Comparison of ENCODE assay signal across 9 mouse cellular contexts in the genomic region with DNA sequence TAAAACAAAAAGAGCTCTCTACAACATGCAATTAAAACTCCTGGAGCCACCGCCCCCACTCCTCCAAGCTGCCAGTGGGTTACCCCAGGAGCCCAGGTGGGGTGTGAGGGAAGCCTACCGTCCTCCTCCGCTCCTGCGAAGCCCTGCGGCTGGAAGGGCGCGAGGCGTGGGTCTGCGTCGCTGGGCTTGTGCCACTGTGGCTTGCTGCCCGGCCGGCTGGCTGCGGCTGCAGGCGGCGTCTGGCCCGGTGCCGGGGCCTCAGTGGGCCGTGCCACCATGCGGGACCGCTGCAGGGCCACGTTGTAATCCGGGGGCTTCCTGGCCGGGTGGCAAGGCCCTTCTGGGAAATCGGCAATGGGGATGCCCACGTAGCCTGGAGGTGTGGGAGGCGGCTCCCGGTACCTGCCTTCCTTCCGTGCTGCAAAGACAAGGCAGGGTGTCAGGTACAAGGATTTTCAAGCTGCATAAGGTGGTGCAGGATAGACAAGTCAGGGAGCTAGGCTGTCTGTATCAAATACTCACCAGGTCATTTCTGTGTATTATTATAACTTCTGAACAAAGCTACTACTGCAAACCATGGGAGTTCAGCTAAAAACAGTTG.
DNase-seq lines count a peak whose midpoint lies in the region; ATAC-seq lines count a peak whose summit lies in the region.
"Had no signal": no experiment of that assay in that cellular context is flagged by ENCODE, and none has a peak within 500 bp of the region (broad histone marks: within the 10 kb centered on the region; RNA-seq: fewer than 3 reads in every experiment).

No protein-coding gene starts in this region.

- no peak for DNase-seq in cerebellum, postnatal 4 days (ENCODE audit: low spot score in 2 of 2)
- peak; percentile 29 for DNase-seq in layer of hippocampus, adult 11-12 months (ENCODE audit: low spot score)
- DNase-seq in layer of hippocampus, postnatal 25 days (ENCODE audit: extremely low spot score in 1 of 2, low spot score in 1 of 2): no peak
- peak; percentile 48 to 50 for DNase-seq in cerebellum, postnatal 14 days
- DNase-seq in right cerebral cortex, postnatal 25 days: peak; percentile 66
- no peak for DNase-seq in gastrocnemius, postnatal 14 days

- intact Hi-C loops in gastrocnemius, postnatal 14 days (cut with DNase I; ENCODE audit: low total_unique reads): no loop called here

- ATAC-seq in cerebellum, adult (ENCODE audit: insufficient number of reproducible peaks, low FRiP score, low TSS enrichment): peak; percentile 23; the same call in 1 of the 2 replicates
- ATAC-seq in granulocyte monocyte progenitor cell, adult 5-6 weeks (replicated peaks; ENCODE audit: poor library complexity, severe bottlenecking): no peak
- ATAC-seq: intestine, postnatal 0 days had no signal

Comparison
In these comparisons a context has a peak if more than half of its experiments do, and no peak if none do; other contexts are left out.
1. DNase-seq: peak in layer of hippocampus, adult 11-12 months (single experiment), cerebellum, postnatal 14 days (2 of 2) and right cerebral cortex, postnatal 25 days (single experiment); none in cerebellum, postnatal 4 days (0 of 2), layer of hippocampus, postnatal 25 days (0 of 2) and gastrocnemius, postnatal 14 days (single experiment).